Mouse (Mus musculus): ENCODE measurements around the gene Tanc1.

Gene Tanc1

GRCm38 (mm10) chr2:59733410-59733809, 121.6 kb downstream of the Tanc1 start:
- Histone ChIP-seq H3K4me3 (replicated peaks; ENCODE audit: low read length) (no peak overlapping the region), H3K9me3 (ENCODE audit: low read length) (no peaks in the 10 kb centered on the region), H3K27me3 (ENCODE audit: insufficient read depth, low read length) (no peaks in the 10 kb centered on the region), H3K4me1 (replicated peaks; ENCODE audit: low read depth, low read length) (peaks cover 50% of the 10 kb centered on the region), H3K36me3 (ENCODE audit: insufficient read depth, low read length) (peaks cover 44% of the 10 kb centered on the region)
- TF ChIP-seq NANOG (IDR thresholded peaks at IDR 0.05; ENCODE audit: borderline replicate concordance, low read length), result no peak

GRCm38 (mm10) chr2:59736401-59736898, 124.6 kb downstream of the Tanc1 start:
- Histone ChIP-seq H3K36me3 (ENCODE audit: insufficient read depth, low read length) (peaks cover 29% of the 10 kb centered on the region), H3K9me3 (ENCODE audit: low read length) (no peaks in the 10 kb centered on the region), H3K4me1 (replicated peaks; ENCODE audit: low read depth, low read length) (peaks cover 58% of the 10 kb centered on the region), H3K4me3 (replicated peaks; ENCODE audit: low read length) (0 out of 2 replicates have a peak overlapping the region, but pooled peaks have one; percentile 5), H3K27me3 (ENCODE audit: insufficient read depth, low read length) (no peaks in the 10 kb centered on the region)
- TF ChIP-seq NANOG (IDR thresholded peaks at IDR 0.05; ENCODE audit: borderline replicate concordance, low read length) (no peak), CTCF (conservative IDR thresholded peaks at IDR 0.05; ENCODE audit: low read length) (no peak), POU5F1 (IDR thresholded peaks at IDR 0.05; ENCODE audit: borderline replicate concordance, low read length) (no peak)

- no peaks in the 10 kb centered on the region for H3K27me3 ChIP-seq (ENCODE audit: insufficient read depth, low read length)
- no peak overlapping the region for H3K4me3 ChIP-seq (replicated peaks; ENCODE audit: low read length)
- peaks cover 64% of the 10 kb centered on the region for H3K4me1 ChIP-seq (replicated peaks; ENCODE audit: low read depth, low read length)
- peaks cover 19% of the 10 kb centered on the region for H3K36me3 ChIP-seq (ENCODE audit: insufficient read depth, low read length)
- TF ChIP-seq NANOG (IDR thresholded peaks at IDR 0.05; ENCODE audit: borderline replicate concordance, low read length) (no peak), POU5F1 (IDR thresholded peaks at IDR 0.05; ENCODE audit: borderline replicate concordance, low read length) (no peak), CTCF (conservative IDR thresholded peaks at IDR 0.05; ENCODE audit: low read length) (no peak)
- no peaks in the 10 kb centered on the region for H3K9me3 ChIP-seq (ENCODE audit: low read length)
Observed at GRCm38 (mm10) chr2:59737368-59737767, 125.5 kb downstream of the Tanc1 start.

DNA sequence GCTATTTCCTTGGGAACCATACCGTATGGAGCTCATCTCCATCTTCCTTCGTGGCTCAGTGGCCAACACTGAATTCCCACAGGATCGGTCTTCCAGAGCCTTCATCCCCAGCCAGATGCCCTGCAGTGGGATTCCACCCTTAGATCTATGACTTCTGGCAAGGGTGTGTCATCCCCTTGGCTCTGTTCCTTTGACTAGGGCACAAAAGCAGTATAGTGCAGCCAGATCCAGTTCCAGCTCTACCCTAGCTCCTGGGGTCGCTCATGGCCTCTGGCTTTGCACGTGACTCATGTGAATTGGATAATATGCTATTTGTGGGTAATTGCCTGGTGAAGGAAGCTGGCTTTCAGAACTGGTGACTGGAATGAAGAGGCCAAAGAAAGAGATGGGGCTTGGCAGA, 126.5 kb downstream of the Tanc1 start:
- Histone ChIP-seq H3K36me3 (ENCODE audit: insufficient read depth, low read length) (peaks cover 18% of the 10 kb centered on the region), H3K9me3 (ENCODE audit: low read length) (no peaks in the 10 kb centered on the region), H3K4me3 (replicated peaks; ENCODE audit: low read length) (no peak overlapping the region), H3K27me3 (ENCODE audit: insufficient read depth, low read length) (no peaks in the 10 kb centered on the region), H3K4me1 (replicated peaks; ENCODE audit: low read depth, low read length) (peaks cover 66% of the 10 kb centered on the region)
- TF ChIP-seq POU5F1 (IDR thresholded peaks at IDR 0.05; ENCODE audit: borderline replicate concordance, low read length) (no peak), NANOG (IDR thresholded peaks at IDR 0.05; ENCODE audit: borderline replicate concordance, low read length) (no peak), CTCF (conservative IDR thresholded peaks at IDR 0.05; ENCODE audit: low read length) (no peak)

DNA sequence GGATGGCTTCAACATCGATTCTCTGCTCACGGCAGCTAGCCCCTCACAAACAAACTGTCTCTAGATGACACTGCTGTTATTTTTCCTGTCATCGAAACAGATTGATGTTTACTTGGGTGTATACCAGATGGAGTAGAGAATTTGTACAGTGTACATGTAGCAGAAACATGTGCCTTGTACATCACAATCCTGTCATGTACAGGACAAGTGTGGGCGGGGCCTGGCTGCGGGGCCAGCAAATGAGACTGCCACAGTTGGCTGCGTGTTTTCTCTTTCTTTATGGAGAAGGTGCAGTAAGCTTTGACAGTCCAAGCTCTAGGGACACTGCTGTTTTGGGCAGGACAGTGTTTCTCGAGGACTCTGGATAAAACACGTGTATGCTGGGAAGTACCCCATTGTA, 127.2 kb downstream of the Tanc1 start:
- Histone ChIP-seq H3K36me3 (ENCODE audit: insufficient read depth, low read length) (peaks cover 16% of the 10 kb centered on the region), H3K9me3 (ENCODE audit: low read length) (no peaks in the 10 kb centered on the region), H3K27me3 (ENCODE audit: insufficient read depth, low read length) (no peaks in the 10 kb centered on the region), H3K4me3 (replicated peaks; ENCODE audit: low read length) (no peak overlapping the region), H3K4me1 (replicated peaks; ENCODE audit: low read depth, low read length) (peaks cover 70% of the 10 kb centered on the region)
- no peak for TF ChIP-seq POU5F1 (IDR thresholded peaks at IDR 0.05; ENCODE audit: borderline replicate concordance, low read length)
- no peak for TF ChIP-seq CTCF (conservative IDR thresholded peaks at IDR 0.05; ENCODE audit: low read length)
- TF ChIP-seq NANOG (IDR thresholded peaks at IDR 0.05; ENCODE audit: borderline replicate concordance, low read length), result no peak

DNA sequence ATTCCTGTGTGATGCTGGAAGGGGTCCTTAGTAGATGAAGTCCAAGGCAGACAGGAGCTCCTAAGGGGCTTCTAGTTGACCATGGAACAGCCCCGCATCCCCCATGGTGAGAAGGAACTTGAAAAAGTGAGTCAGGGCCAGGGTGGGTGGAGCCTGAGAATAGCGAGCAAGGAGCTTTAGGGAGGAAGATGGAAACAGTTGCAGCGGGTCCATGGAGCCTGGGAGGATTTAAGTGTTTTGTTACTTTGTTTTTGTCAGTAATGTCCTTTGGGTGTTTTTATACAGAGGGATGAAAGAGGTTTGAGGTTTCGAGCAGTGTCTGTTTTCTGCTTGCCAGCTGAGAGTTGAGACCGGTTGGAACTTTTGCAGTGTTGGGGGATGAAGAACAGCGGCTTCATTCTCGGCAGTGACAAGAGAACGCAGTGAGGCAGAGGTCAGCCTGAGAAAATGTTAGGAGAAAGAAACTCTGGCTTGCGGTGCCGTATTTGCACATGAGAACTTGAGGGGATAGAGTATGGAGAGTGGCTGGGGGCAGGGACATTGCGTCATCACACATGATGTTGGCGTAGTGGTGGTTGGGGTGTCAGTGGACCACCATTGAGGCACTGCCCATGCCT, 130.8 kb downstream of the Tanc1 start:
- no peak for TF ChIP-seq CTCF (conservative IDR thresholded peaks at IDR 0.05; ENCODE audit: low read length)
- no peak for TF ChIP-seq NANOG (IDR thresholded peaks at IDR 0.05; ENCODE audit: borderline replicate concordance, low read length)
- no peak for TF ChIP-seq POU5F1 (IDR thresholded peaks at IDR 0.05; ENCODE audit: borderline replicate concordance, low read length)
- Histone ChIP-seq H3K4me1 (replicated peaks; ENCODE audit: low read depth, low read length) (peaks cover 66% of the 10 kb centered on the region), H3K27me3 (ENCODE audit: insufficient read depth, low read length) (no peaks in the 10 kb centered on the region), H3K4me3 (replicated peaks; ENCODE audit: low read length) (no peak overlapping the region; the same call in 1 of the 2 replicates), H3K9me3 (ENCODE audit: low read length) (no peaks in the 10 kb centered on the region), H3K36me3 (ENCODE audit: insufficient read depth, low read length) (peaks cover 7% of the 10 kb centered on the region; the same call in 1 of the 2 replicates)

GRCm38 (mm10) chr2:59745428-59745827, 133.6 kb downstream of the Tanc1 start:
- TF ChIP-seq NANOG (IDR thresholded peaks at IDR 0.05; ENCODE audit: borderline replicate concordance, low read length) (no peak), CTCF (conservative IDR thresholded peaks at IDR 0.05; ENCODE audit: low read length) (peak; percentile 82), POU5F1 (IDR thresholded peaks at IDR 0.05; ENCODE audit: borderline replicate concordance, low read length) (no peak)

GRCm38 (mm10) chr2:59746070-59746469, 134.2 kb downstream of the Tanc1 start:
- Histone ChIP-seq H3K27me3 (ENCODE audit: insufficient read depth, low read length) (no peaks in the 10 kb centered on the region), H3K4me1 (replicated peaks; ENCODE audit: low read depth, low read length) (peaks cover 74% of the 10 kb centered on the region), H3K36me3 (ENCODE audit: insufficient read depth, low read length) (peaks cover 11% of the 10 kb centered on the region; the same call in 1 of the 2 replicates), H3K9me3 (ENCODE audit: low read length) (no peaks in the 10 kb centered on the region), H3K4me3 (replicated peaks; ENCODE audit: low read length) (peak overlapping the region; percentile 5; the same call in 1 of the 2 replicates)
- TF ChIP-seq POU5F1 (IDR thresholded peaks at IDR 0.05; ENCODE audit: borderline replicate concordance, low read length) (no peak), NANOG (IDR thresholded peaks at IDR 0.05; ENCODE audit: borderline replicate concordance, low read length) (no peak), CTCF (conservative IDR thresholded peaks at IDR 0.05; ENCODE audit: low read length) (no peak)

More at GRCm38 (mm10) chr2:59745428-59745827, 133.6 kb downstream of the Tanc1 start:
- peaks cover 74% of the 10 kb centered on the region for H3K4me1 ChIP-seq (replicated peaks; ENCODE audit: low read depth, low read length)
- no peak overlapping the region for H3K4me3 ChIP-seq (replicated peaks; ENCODE audit: low read length)
- no peaks in the 10 kb centered on the region for H3K27me3 ChIP-seq (ENCODE audit: insufficient read depth, low read length)
- H3K9me3 ChIP-seq (ENCODE audit: low read length), result no peaks in the 10 kb centered on the region
- peaks cover 11% of the 10 kb centered on the region; the same call in 1 of the 2 replicates for H3K36me3 ChIP-seq (ENCODE audit: insufficient read depth, low read length)

Data from E14TG2a.4 (cell line).